Mouse (Mus musculus): ENCODE results near the gene Rgs13.

DNA sequence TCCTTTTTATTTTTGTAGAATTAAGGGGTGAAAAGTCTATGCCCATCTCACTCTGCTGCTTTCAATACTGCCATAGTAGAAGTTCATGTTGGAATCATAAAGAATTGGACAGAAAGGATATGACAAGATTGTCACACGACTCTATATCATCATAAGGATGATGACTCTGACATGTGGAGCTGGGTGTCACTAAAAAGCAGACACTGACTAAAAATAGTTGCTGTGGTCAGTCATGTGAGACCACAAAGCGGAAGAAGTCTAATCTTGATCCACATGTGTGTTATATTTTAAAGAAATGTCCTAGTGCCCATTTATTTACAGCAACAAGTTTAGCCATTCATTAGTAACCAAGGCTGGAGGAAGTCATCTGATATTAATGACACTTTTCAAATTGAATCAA is 23.3 kb upstream of the Rgs13 start:
- TF ChIP-seq POLR2AphosphoS5 (IDR thresholded peaks at IDR 0.05; ENCODE audit: insufficient replicate concordance, low read depth, low read length) (no peak), CTCF (IDR thresholded peaks at IDR 0.05; ENCODE audit: low read depth, low read length) (no peak), GATA1 (IDR thresholded peaks at IDR 0.05; ENCODE audit: borderline replicate concordance, low read length) (no peak), TAL1 (conservative IDR thresholded peaks at IDR 0.05; ENCODE audit: low read depth, low read length) (no peak), GATA2 (IDR thresholded peaks at IDR 0.05; ENCODE audit: borderline replicate concordance, low read depth, low read length) (no peak)

Measured in G1E (cell line).